In genomic region chr11:69528031-69528390, GRCm38 (mm10) we compare ENCODE assay signal across 14 mouse cellular contexts. TPM values are rescaled to one million over a fixed set of nuclear protein-coding genes. Genes with fewer than 3 reads are reported as not detected.
DNase-seq lines count a peak whose midpoint lies in the region; ATAC-seq and TF ChIP-seq lines count a peak whose summit lies in the region.
"Had no signal": no experiment of that assay in that cellular context is flagged by ENCODE, and none has a peak within 500 bp of the region (broad histone marks: within the 10 kb centered on the region; RNA-seq: fewer than 3 reads in every experiment).

No protein-coding gene starts in this region.

- no peak for DNase-seq in heart, adult 11 months
- DNase-seq in hindbrain, embryonic 10.5 days (ENCODE audit: low spot score): no peak
- DNase-seq in limb, embryonic 14.5 days (ENCODE audit: low spot score): no peak
- DNase-seq in lung, adult 2 months: no peak
- DNase-seq in kidney, adult 11 months: no peak
- no peak for DNase-seq in left cerebral cortex, postnatal 14 days (ENCODE audit: low spot score in 2 of 2)
- DNase-seq: gastrocnemius, postnatal 25 days; kidney, postnatal 36 days; lung, postnatal 36 days had no signal

- peaks cover 3% of the 10 kb centered on the region; the same call in 1 of the 2 replicates for H3K4me1 ChIP-seq in heart, embryonic 12.5 days (replicated peaks)
- peaks cover 22% of the 10 kb centered on the region for H3K4me1 ChIP-seq in hindbrain, embryonic 10.5 days (replicated peaks)
- H3K4me1 ChIP-seq in limb, embryonic 14.5 days (ENCODE audit: control insufficient read depth, insufficient read depth, low read length): peaks cover 11% of the 10 kb centered on the region; the same call in 1 of the 2 replicates
- peaks cover 11% of the 10 kb centered on the region for H3K4me1 ChIP-seq in neural tube, embryonic 14.5 days (ENCODE audit: control insufficient read depth, insufficient read depth, low read length)
- H3K4me1 ChIP-seq in lung, adult 2 months (ENCODE audit: control insufficient read depth, insufficient read depth, low read length): no peaks in the 10 kb centered on the region

- H3K36me3 ChIP-seq in heart, embryonic 12.5 days: no peaks in the 10 kb centered on the region
- H3K36me3 ChIP-seq in hindbrain, embryonic 10.5 days: no peaks in the 10 kb centered on the region; the same call in 1 of the 2 replicates
- H3K36me3 ChIP-seq in limb, embryonic 14.5 days (ENCODE audit: control insufficient read depth, insufficient read depth, low read length): no peaks in the 10 kb centered on the region; the same call in 1 of the 2 replicates
- H3K36me3 ChIP-seq in neural tube, embryonic 14.5 days (ENCODE audit: control insufficient read depth, insufficient read depth, low read length): no peaks in the 10 kb centered on the region

- no peak for TF ChIP-seq POLR2A in limb, embryonic 14.5 days (IDR thresholded peaks at IDR 0.05; ENCODE audit: borderline replicate concordance, extremely low read depth, insufficient read depth, insufficient read length)
- TF ChIP-seq POLR2A in lung, adult 2 months (IDR thresholded peaks at IDR 0.05; ENCODE audit: borderline replicate concordance, extremely low read depth, low read depth, low read length): no peak

- H3K27me3 ChIP-seq in heart, embryonic 12.5 days (replicated peaks): peaks cover 13% of the 10 kb centered on the region
- H3K27me3 ChIP-seq in hindbrain, embryonic 10.5 days (ENCODE audit: insufficient read depth, poor library complexity, severe bottlenecking): peaks cover 4% of the 10 kb centered on the region; the same call in 1 of the 2 replicates
- no peaks in the 10 kb centered on the region for H3K27me3 ChIP-seq in limb, embryonic 14.5 days (ENCODE audit: control insufficient read depth, insufficient read depth, low read length)
- no peaks in the 10 kb centered on the region for H3K27me3 ChIP-seq in neural tube, embryonic 14.5 days (ENCODE audit: control insufficient read depth, insufficient read depth, low read length)

- peak overlapping the region; percentile 73; the same call in 1 of the 2 replicates for H3K4me2 ChIP-seq in heart, embryonic 12.5 days
- no peak overlapping the region for H3K4me2 ChIP-seq in limb, embryonic 14.5 days (replicated peaks; ENCODE audit: low read depth, low read length, severe bottlenecking)
- H3K4me2 ChIP-seq in neural tube, embryonic 14.5 days (ENCODE audit: low read depth, low read length): no peak overlapping the region

- no peak overlapping the region for H3K9ac ChIP-seq in heart, embryonic 12.5 days
- no peak overlapping the region for H3K9ac ChIP-seq in limb, embryonic 14.5 days (ENCODE audit: low read depth, low read length, severe bottlenecking)
- no peak overlapping the region for H3K9ac ChIP-seq in neural tube, embryonic 14.5 days (replicated peaks; ENCODE audit: low read depth, low read length)
- H3K9ac ChIP-seq: liver, embryonic 14.5 days had no signal

- no peak overlapping the region for H3K4me3 ChIP-seq in heart, embryonic 12.5 days
- peak overlapping the region; percentile 48; the same call in 1 of the 2 replicates for H3K4me3 ChIP-seq in hindbrain, embryonic 10.5 days
- no peak overlapping the region for H3K4me3 ChIP-seq in limb, embryonic 14.5 days (replicated peaks; ENCODE audit: low read length)
- H3K4me3 ChIP-seq in neural tube, embryonic 14.5 days (ENCODE audit: low read depth, low read length): no peak overlapping the region
- no peak overlapping the region for H3K4me3 ChIP-seq in lung, adult 2 months (replicated peaks; ENCODE audit: extremely low read depth, low read depth, low read length)
- H3K4me3 ChIP-seq: myocyte had no signal

- 79% methylated on average over 4 of the region's 4 CpGs for WGBS in heart, embryonic 12.5 days
- 69% methylated on average over 4 of the region's 4 CpGs for WGBS in hindbrain, embryonic 10.5 days
- 85% methylated on average over 4 of the region's 4 CpGs for WGBS in limb, embryonic 14.5 days
- WGBS in neural tube, embryonic 14.5 days: 55% methylated on average over 4 of the region's 4 CpGs
- WGBS in lung, adult 2 months: 90% methylated on average over 4 of the region's 4 CpGs

- ATAC-seq in heart, embryonic 12.5 days (ENCODE audit: insufficient number of reproducible peaks, low FRiP score): no peak
- no peak for ATAC-seq in limb, embryonic 14.5 days (ENCODE audit: low FRiP score, low read depth)
- no peak for ATAC-seq in neural tube, embryonic 14.5 days (ENCODE audit: low read depth)
- ATAC-seq: Patski had no signal

- H3K9me3 ChIP-seq in heart, embryonic 12.5 days (replicated peaks): no peaks in the 10 kb centered on the region
- H3K9me3 ChIP-seq in hindbrain, embryonic 10.5 days: no peaks in the 10 kb centered on the region
- no peaks in the 10 kb centered on the region for H3K9me3 ChIP-seq in limb, embryonic 14.5 days (ENCODE audit: control insufficient read depth, low read length)
- H3K9me3 ChIP-seq in neural tube, embryonic 14.5 days (ENCODE audit: control insufficient read depth, low read length): no peaks in the 10 kb centered on the region

- H3K27ac ChIP-seq in heart, embryonic 12.5 days (ENCODE audit: poor library complexity, severe bottlenecking): no peak overlapping the region
- H3K27ac ChIP-seq in hindbrain, embryonic 10.5 days: peak overlapping the region; percentile 94
- 0 out of 2 replicates have a peak overlapping the region, but pooled peaks have one; percentile 9 for H3K27ac ChIP-seq in limb, embryonic 14.5 days (replicated peaks; ENCODE audit: low read depth, low read length)
- H3K27ac ChIP-seq in neural tube, embryonic 14.5 days (ENCODE audit: low read depth, low read length): peak overlapping the region; percentile 95
- H3K27ac ChIP-seq: liver, embryonic 14.5 days had no signal

- intact Hi-C loops in left cerebral cortex, postnatal 14 days (cut with DNase I): no loop called here

- TF ChIP-seq CTCF in lung, adult 2 months (IDR thresholded peaks at IDR 0.05; ENCODE audit: insufficient read depth, low read length): no peak

RNA-seq across cellular contexts. Expression of gene Dnah2, which starts 20.9 kb away (rescaled TPM):
- polyA plus RNA-seq in heart, embryonic 12.5 days (2016; fragmentation: Nextera tagmentation; extraction: Ambion mirVana): 0.15 and 0.59 TPM in 2 replicates
- polyA plus RNA-seq in hindbrain, embryonic 10.5 days (2016; fragmentation: Nextera tagmentation; extraction: Ambion mirVana): 2.0 and 2.6 TPM in 2 replicates
- polyA plus RNA-seq in limb, embryonic 14.5 days (2012; rRNA removed): 4.5 and 4.7 TPM in 2 replicates
- polyA plus RNA-seq in limb, embryonic 14.5 days (2014; fragmentation: Nextera tagmentation; extraction: Ambion mirVana): 3.6 and 4.2 TPM in 2 replicates
- polyA plus RNA-seq in neural tube, embryonic 14.5 days (2014; fragmentation: Nextera tagmentation; extraction: Ambion mirVana): 5.7 and 6.9 TPM in 2 replicates
- polyA plus RNA-seq in lung, adult 2 months (2012; rRNA removed): 3.1 TPM in 2 replicates
- total RNA-seq in left cerebral cortex, postnatal 14 days (2021): 1 to 10 TPM; 3.5 to 3.6 TPM

RNA-seq across cellular contexts. Expression of gene Efnb3, which starts 32.0 kb away (rescaled TPM):
- 87.4 and 90.0 TPM in 2 replicates for polyA plus RNA-seq in heart, embryonic 12.5 days (2016; fragmentation: Nextera tagmentation; extraction: Ambion mirVana)
- polyA plus RNA-seq in hindbrain, embryonic 10.5 days (2016; fragmentation: Nextera tagmentation; extraction: Ambion mirVana): 61.9 and 67.2 TPM in 2 replicates
- polyA plus RNA-seq in limb, embryonic 14.5 days (2012; rRNA removed): 57.6 and 78.1 TPM in 2 replicates
- 12.7 and 14.6 TPM in 2 replicates for polyA plus RNA-seq in limb, embryonic 14.5 days (2014; fragmentation: Nextera tagmentation; extraction: Ambion mirVana)
- 23.2 and 35.6 TPM in 2 replicates for polyA plus RNA-seq in neural tube, embryonic 14.5 days (2014; fragmentation: Nextera tagmentation; extraction: Ambion mirVana)
- 0.88 and 1.0 TPM in 2 replicates for polyA plus RNA-seq in lung, adult 2 months (2012; rRNA removed)
- total RNA-seq in left cerebral cortex, postnatal 14 days (2021): 100 to 1,000 TPM in 1 of 2 experiments, 10 to 100 TPM in 1; 71.8 to 100 TPM

RNA-seq across cellular contexts. Expression of gene Wrap53, which starts 52.0 kb away (rescaled TPM):
- polyA plus RNA-seq in heart, embryonic 12.5 days (2016; fragmentation: Nextera tagmentation; extraction: Ambion mirVana): 18.7 and 19.5 TPM in 2 replicates
- polyA plus RNA-seq in hindbrain, embryonic 10.5 days (2016; fragmentation: Nextera tagmentation; extraction: Ambion mirVana): 40.6 and 41.4 TPM in 2 replicates
- polyA plus RNA-seq in limb, embryonic 14.5 days (2012; rRNA removed): 19.0 and 25.1 TPM in 2 replicates
- 20.6 and 20.8 TPM in 2 replicates for polyA plus RNA-seq in limb, embryonic 14.5 days (2014; fragmentation: Nextera tagmentation; extraction: Ambion mirVana)
- polyA plus RNA-seq in neural tube, embryonic 14.5 days (2014; fragmentation: Nextera tagmentation; extraction: Ambion mirVana): 17.3 and 20.8 TPM in 2 replicates
- polyA plus RNA-seq in lung, adult 2 months (2012; rRNA removed): 11.9 and 15.0 TPM in 2 replicates
- total RNA-seq in left cerebral cortex, postnatal 14 days (2021): 1 to 10 TPM; 6.9 to 8.3 TPM

RNA-seq across cellular contexts. Expression of gene Trp53, which starts 52.1 kb away (rescaled TPM):
- 76.0 and 79.1 TPM in 2 replicates for polyA plus RNA-seq in heart, embryonic 12.5 days (2016; fragmentation: Nextera tagmentation; extraction: Ambion mirVana)
- polyA plus RNA-seq in hindbrain, embryonic 10.5 days (2016; fragmentation: Nextera tagmentation; extraction: Ambion mirVana): 166 and 173 TPM in 2 replicates
- polyA plus RNA-seq in limb, embryonic 14.5 days (2012; rRNA removed): 173 and 200 TPM in 2 replicates
- 138 and 155 TPM in 2 replicates for polyA plus RNA-seq in limb, embryonic 14.5 days (2014; fragmentation: Nextera tagmentation; extraction: Ambion mirVana)
- 54.6 and 68.8 TPM in 2 replicates for polyA plus RNA-seq in neural tube, embryonic 14.5 days (2014; fragmentation: Nextera tagmentation; extraction: Ambion mirVana)
- 66.8 and 75.0 TPM in 2 replicates for polyA plus RNA-seq in lung, adult 2 months (2012; rRNA removed)
- total RNA-seq in left cerebral cortex, postnatal 14 days (2021): 10 to 100 TPM; 21.2 to 21.9 TPM
